Mouse (Mus musculus) midbrain, embryonic 11.5 days (tissue): ENCODE measurements around the gene Olfr722. TPM values are rescaled to one million over a fixed set of nuclear protein-coding genes. Genes with fewer than 3 reads are reported as not detected.
"Not testable (repeated sequence)": the region's sequence is repeated elsewhere in the genome, so short reads cannot be mapped to it uniquely, and the experiment has no call there.

Experiments used
- ATAC-seq: fragments of 200-750 bp; cut with Nextera tagmentation; 2 replicates; pipeline ENCODE4 v1.8.0; 2017; ENCODE audit warnings: moderate TSS enrichment, moderate library complexity; ENCODE audit not compliant: low FRiP score
- DNase-seq: peaks from one replicate; pipeline ENCODE4 v3.0.0; 2015; ENCODE audit warnings: low spot score; ENCODE audit errors: missing footprints
- H3K27ac ChIP-seq: fragments of 300-500 bp; sonication (generic); 2 replicates; pipeline ENCODE4 v1.5.1; 2014; ENCODE audit warnings: low read depth, low read length
- H3K27me3 ChIP-seq: fragments of 300-500 bp; sonication (generic); 2 replicates; pipeline ENCODE4 v1.6.1; 2014; ENCODE audit warnings: mild to moderate bottlenecking, low read length, moderate library complexity, mixed read lengths; ENCODE audit not compliant: control insufficient read depth, insufficient read depth
- H3K36me3 ChIP-seq: fragments of 300-500 bp; sonication (generic); 2 replicates; pipeline ENCODE4 v1.6.1; 2014; ENCODE audit warnings: mild to moderate bottlenecking, low read length, moderate library complexity, mixed read lengths; ENCODE audit not compliant: control insufficient read depth, insufficient read depth
- H3K4me1 ChIP-seq: fragments of 300-500 bp; sonication (generic); 2 replicates; pipeline ENCODE4 v1.6.1; 2014; ENCODE audit warnings: low read length; ENCODE audit not compliant: control insufficient read depth, insufficient read depth
- H3K4me2 ChIP-seq: fragments of 300-500 bp; sonication (generic); 2 replicates; pipeline ENCODE4 v1.6.1; 2014; ENCODE audit warnings: mild to moderate bottlenecking, moderate library complexity
- H3K4me3 ChIP-seq: fragments of 300-500 bp; sonication (generic); 2 replicates; pipeline ENCODE4 v1.5.1; 2014; ENCODE audit warnings: low read depth, low read length
- H3K9ac ChIP-seq: fragments of 300-500 bp; sonication (generic); 2 replicates; pipeline ENCODE4 v1.6.1; 2014; ENCODE audit warnings: low read length
- H3K9me3 ChIP-seq: fragments of 300-500 bp; sonication (generic); 2 replicates; pipeline ENCODE4 v1.6.1; 2016; ENCODE audit warnings: low read length; ENCODE audit not compliant: control insufficient read depth
- polyA plus RNA-seq: library from polyadenylated mRNA; unstranded; fragments of >200 nt; fragmentation: Nextera tagmentation; extraction: Ambion mirVana; gene quantifications from 2 replicates; pipeline ENCODE4 v1.2.1, GENCODE M21; 2014

Gene Olfr722
- polyA plus RNA-seq = not detected in 2 replicates

DNA sequence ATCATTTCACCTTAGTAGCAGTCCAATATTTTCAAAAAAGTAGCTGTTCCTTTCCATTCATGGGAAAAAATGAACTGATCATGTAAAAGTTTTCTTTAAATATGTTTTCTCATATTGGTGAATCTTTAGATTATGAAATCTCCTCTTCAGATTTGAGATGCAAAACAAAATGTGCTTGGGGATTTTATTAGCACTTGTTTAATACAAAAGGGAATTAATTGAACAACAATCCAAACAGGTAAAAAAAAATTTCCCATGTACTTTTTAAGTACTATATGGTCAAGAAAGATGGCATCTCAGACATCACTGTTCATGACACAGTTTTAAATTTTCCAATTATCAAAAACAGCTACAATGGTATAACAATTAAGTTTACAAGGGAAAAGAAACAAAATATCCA is at the start of gene Olfr722:
Gene Olfr722, minus strand, starts transcription at position 101 of the 400 bp plus-strand sequence.
- no peak for DNase-seq
- H3K4me1 ChIP-seq = no peaks in the 10 kb centered on the region
- H3K4me2 ChIP-seq = no peak within 1 kb of the TSS
- H3K9me3 ChIP-seq = no peaks in the 10 kb centered on the region
- no peak within 1 kb of the TSS for H3K27ac ChIP-seq
- H3K27me3 ChIP-seq = no peaks in the 10 kb centered on the region
- H3K4me3 ChIP-seq = no peak within 1 kb of the TSS
- no peak within 1 kb of the TSS for H3K9ac ChIP-seq
- ATAC-seq = no peak
- H3K36me3 ChIP-seq = no peaks in the 10 kb centered on the region

GRCm38 (mm10) chr14:49931687-49932086 is 29.9 kb upstream of the Olfr722 start, which contains the start of gene Olfr723:
Olfr723 (minus strand) TSS chr14:49931787.
- not testable (repeated sequence) for H3K27me3 ChIP-seq, H3K27ac ChIP-seq, ATAC-seq, DNase-seq, H3K4me3 ChIP-seq, H3K9me3 ChIP-seq, H3K36me3 ChIP-seq, H3K9ac ChIP-seq, H3K4me2 ChIP-seq, H3K4me1 ChIP-seq

DNA sequence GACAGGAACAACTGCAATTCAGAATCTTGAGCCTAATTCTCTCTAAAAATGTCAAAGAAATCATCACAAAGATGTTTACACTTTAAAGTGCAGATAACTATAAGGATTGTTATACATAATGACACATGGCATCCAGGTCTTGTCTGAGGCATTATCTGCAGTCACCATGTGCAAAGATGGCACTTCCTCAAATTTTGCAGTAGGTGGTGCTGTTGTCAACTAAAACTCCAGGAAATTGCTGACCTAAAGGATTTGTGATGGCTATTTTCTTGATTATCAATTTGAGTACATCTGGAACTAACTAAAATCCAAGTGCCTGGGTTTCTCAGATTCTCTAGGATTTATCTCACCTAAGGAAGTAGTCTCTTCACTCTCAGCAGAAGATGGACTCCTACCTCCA is 41.4 kb downstream of the Olfr722 start:
- DNase-seq (no peak), ATAC-seq (no peak)

More for the DNA sequence above, 41.4 kb downstream of the Olfr722 start:
- Histone ChIP-seq H3K36me3 (no peaks in the 10 kb centered on the region), H3K27ac (no peak overlapping the region), H3K4me2 (no peak overlapping the region), H3K4me3 (no peak overlapping the region), H3K9me3 (no peaks in the 10 kb centered on the region), H3K9ac (no peak overlapping the region), H3K27me3 (no peaks in the 10 kb centered on the region), H3K4me1 (no peaks in the 10 kb centered on the region)

Other genes with a start within 250 kb of the Olfr722 start
- gene Armh4, start 118.6 kb downstream of the Olfr722 start, polyA plus RNA-seq = 63.0 and 64.7 TPM in 2 replicates
- gene Olfr723, start 29.8 kb upstream of the Olfr722 start, polyA plus RNA-seq = not detected in 2 replicates
- not detected in 2 replicates for gene Olfr724, start 61.3 kb upstream of the Olfr722 start, polyA plus RNA-seq
- not detected in 2 replicates for gene Olfr725, start 138.4 kb upstream of the Olfr722 start, polyA plus RNA-seq
- gene Olfr726, start 189.0 kb upstream of the Olfr722 start, polyA plus RNA-seq = not detected in 2 replicates
- gene Olfr727, start 221.2 kb upstream of the Olfr722 start, polyA plus RNA-seq = not detected in 2 replicates
- gene Olfr728, start 240.7 kb upstream of the Olfr722 start, polyA plus RNA-seq = not detected in 2 replicates